Mouse (Mus musculus): Measurements from ENCODE around the gene 2010111I01Rik.
A peak's percentile ranks its signal among the peaks of the same experiment; 100 is the strongest.

2010111I01Rik gene

GRCm38 (mm10) chr13:63268776-63269175 lies 304.1 kb downstream of the 2010111I01Rik start:
- DNase-seq, result no peak

- no peak for DNase-seq
Measured at GRCm38 (mm10) chr13:63270191-63270590, 305.5 kb downstream of the 2010111I01Rik start.

- no peak for DNase-seq
Measured at GRCm38 (mm10) chr13:63272017-63272601, 307.4 kb downstream of the 2010111I01Rik start.

- DNase-seq, result no peak
Measured at GRCm38 (mm10) chr13:63272602-63273229, 308.0 kb downstream of the 2010111I01Rik start.

- no peak for DNase-seq
Measured at GRCm38 (mm10) chr13:63273859-63274258, 309.2 kb downstream of the 2010111I01Rik start.

GRCm38 (mm10) chr13:63274488-63275166 lies 309.9 kb downstream of the 2010111I01Rik start:
- DNase-seq, result no peak

- no peak for DNase-seq
Measured at GRCm38 (mm10) chr13:63276389-63276788, 311.7 kb downstream of the 2010111I01Rik start.

- DNase-seq, result no peak
Measured at GRCm38 (mm10) chr13:63277316-63277715, 312.6 kb downstream of the 2010111I01Rik start.

GRCm38 (mm10) chr13:63278141-63278631 lies 313.5 kb downstream of the 2010111I01Rik start:
- no peak for DNase-seq

GRCm38 (mm10) chr13:63278796-63279475 lies 314.2 kb downstream of the 2010111I01Rik start:
- DNase-seq, result peak; percentile 36

GRCm38 (mm10) chr13:63279807-63280206 lies 315.1 kb downstream of the 2010111I01Rik start:
- no peak for DNase-seq

- DNase-seq, result no peak
Measured at GRCm38 (mm10) chr13:63280344-63280743, 315.7 kb downstream of the 2010111I01Rik start.

- DNase-seq, result no peak
Measured at GRCm38 (mm10) chr13:63281206-63281605, 316.5 kb downstream of the 2010111I01Rik start.

GRCm38 (mm10) chr13:63283236-63283635 lies 318.5 kb downstream of the 2010111I01Rik start:
- no peak for DNase-seq

- no peak for DNase-seq
Measured at GRCm38 (mm10) chr13:63284748-63285147, 320.1 kb downstream of the 2010111I01Rik start.

GRCm38 (mm10) chr13:63286483-63287102 lies 321.9 kb downstream of the 2010111I01Rik start:
- peak; percentile 82 for DNase-seq

GRCm38 (mm10) chr13:63289152-63289551 lies 324.5 kb downstream of the 2010111I01Rik start:
- DNase-seq, result no peak

GRCm38 (mm10) chr13:63289687-63290086 lies 325.0 kb downstream of the 2010111I01Rik start:
- DNase-seq, result peak; percentile 40

GRCm38 (mm10) chr13:63290126-63290525 lies 325.4 kb downstream of the 2010111I01Rik start:
- no peak for DNase-seq

GRCm38 (mm10) chr13:63291016-63291415 lies 326.3 kb downstream of the 2010111I01Rik start:
- no peak for DNase-seq

GRCm38 (mm10) chr13:63293647-63294046 lies 329.0 kb downstream of the 2010111I01Rik start:
- no peak for DNase-seq

- DNase-seq, result peak; percentile 81
Measured at GRCm38 (mm10) chr13:63294359-63295193, 329.9 kb downstream of the 2010111I01Rik start.
